Mouse (Mus musculus) forebrain, embryonic 14.5 days (tissue): ENCODE results near the gene BC049715. TPM values are rescaled to one million over a fixed set of nuclear protein-coding genes. Genes with fewer than 3 reads are reported as not detected.

Experiments
- ATAC-seq: fragments of 200-750 bp; cut with Nextera tagmentation; 2 replicates; pipeline ENCODE4 v1.8.0; 2017; ENCODE audit warnings: mild to moderate bottlenecking, moderate library complexity
- DNase-seq: peaks from one replicate; pipeline ENCODE4 v3.0.0-alpha.2; 2015; ENCODE audit warnings: low spot score
- H3K27ac ChIP-seq: fragments of 300-500 bp; sonication (generic); 2 replicates; pipeline ENCODE4 v1.5.1; 2014; ENCODE audit warnings: low read depth, mild to moderate bottlenecking, control low read depth, low read length, moderate library complexity
- H3K27me3 ChIP-seq: fragments of 300-500 bp; sonication (generic); replicated peaks from 2 replicates; pipeline ENCODE4 v1.6.1; 2014; ENCODE audit warnings: low read length, control low read depth, mixed read lengths; ENCODE audit not compliant: control insufficient read depth, insufficient read depth
- H3K36me3 ChIP-seq: fragments of 300-500 bp; sonication (generic); 2 replicates; pipeline ENCODE4 v1.6.1; 2014; ENCODE audit warnings: low read length, control low read depth; ENCODE audit not compliant: control insufficient read depth, insufficient read depth
- H3K4me1 ChIP-seq: fragments of 300-500 bp; sonication (generic); 2 replicates; pipeline ENCODE4 v1.6.1; 2014; ENCODE audit warnings: antibody characterized with exemption, low read length, control low read depth; ENCODE audit not compliant: control insufficient read depth, insufficient read depth
- H3K4me2 ChIP-seq: fragments of 300-500 bp; sonication (generic); 2 replicates; pipeline ENCODE4 v1.6.1; 2014; ENCODE audit warnings: mild to moderate bottlenecking, control low read depth, low read length
- H3K4me3 ChIP-seq: fragments of 300-500 bp; sonication (generic); 2 replicates; pipeline ENCODE4 v1.5.1; 2014; ENCODE audit warnings: low read depth, low read length, control low read depth
- H3K9ac ChIP-seq: fragments of 300-500 bp; sonication (generic); 2 replicates; pipeline ENCODE4 v1.6.1; 2014; ENCODE audit warnings: mild to moderate bottlenecking, low read length, control low read depth, moderate library complexity
- H3K9me3 ChIP-seq: fragments of 300-500 bp; sonication (generic); replicated peaks from 2 replicates; pipeline ENCODE4 v1.6.1; 2016; ENCODE audit warnings: low read length, control low read depth, mixed read lengths; ENCODE audit not compliant: control insufficient read depth
- WGBS: fragments of 180-500 bp; shearing (Covaris S2); extraction: QIAGEN DNeasy Blood & Tissue Kit; methylation state at CpG from one replicate; pipeline ENCODE4 v1.1.7; 2014; 5-methylcytosine and 5-hydroxymethylcytosine counted together
- polyA plus RNA-seq: library from polyadenylated mRNA; unstranded; fragments of >200 nt; fragmentation: Nextera tagmentation; extraction: Ambion mirVana; gene quantifications from 2 replicates; pipeline ENCODE4 v1.2.1, GENCODE M21; 2014

BC049715 gene
- polyA plus RNA-seq, result 0.86 and 1.2 TPM in 2 replicates

DNA sequence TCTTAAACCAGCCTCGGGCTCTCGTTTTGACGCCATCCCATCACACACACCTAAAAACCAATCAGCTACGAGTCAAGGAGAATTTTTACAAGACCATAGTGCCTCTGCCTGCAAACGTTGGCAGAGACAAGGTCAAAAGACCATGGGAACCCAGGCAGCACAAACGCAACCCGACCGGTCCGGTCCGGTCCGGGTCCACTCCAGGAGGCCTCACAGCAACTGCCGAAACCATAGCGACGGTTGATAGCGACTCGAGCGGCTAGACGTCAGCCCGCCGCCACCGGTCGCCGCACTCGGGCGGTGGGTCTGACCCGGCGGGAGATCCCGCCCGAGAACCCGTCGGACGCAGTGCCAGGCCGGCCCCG lies at the start of gene BC049715:
Gene BC049715, plus strand, starts transcription at position 111 of the 365 bp plus-strand sequence.
- Histone ChIP-seq H3K9me3 (no peaks in the 10 kb centered on the region), H3K4me1 (peaks cover 5% of the 10 kb centered on the region; the same call in 1 of the 2 replicates), H3K36me3 (peaks cover 23% of the 10 kb centered on the region), H3K9ac (peak within 1 kb of the TSS; percentile 96), H3K4me3 (peak within 1 kb of the TSS; percentile 100), H3K27me3 (no peaks in the 10 kb centered on the region), H3K4me2 (peak within 1 kb of the TSS; percentile 67), H3K27ac (peak within 1 kb of the TSS; percentile 80)
- 1% methylated on average over 34 of the region's 34 CpGs for WGBS
- ATAC-seq, result no peak
- no peak for DNase-seq

- Histone ChIP-seq H3K9ac (no peak within 1 kb of the TSS), H3K4me2 (no peak within 1 kb of the TSS), H3K27me3 (no peaks in the 10 kb centered on the region), H3K9me3 (no peaks in the 10 kb centered on the region), H3K27ac (no peak within 1 kb of the TSS), H3K36me3 (no peaks in the 10 kb centered on the region), H3K4me3 (no peak within 1 kb of the TSS), H3K4me1 (no peaks in the 10 kb centered on the region)
- no peak for ATAC-seq
- 84% methylated on average over 20 of the region's 20 CpGs for WGBS
- no peak for DNase-seq
Observed at GRCm38 (mm10) chr6:136781377-136781986, 45.9 kb upstream of the BC049715 start, which contains the start of gene Gucy2c. Gene Gucy2c, minus strand, starts transcription at chr6:136781765.

- ATAC-seq (no peak), DNase-seq (no peak)
- Histone ChIP-seq H3K4me3 (no peak overlapping the region), H3K27me3 (no peaks in the 10 kb centered on the region), H3K36me3 (no peaks in the 10 kb centered on the region), H3K9me3 (no peaks in the 10 kb centered on the region), H3K9ac (no peak overlapping the region), H3K27ac (no peak overlapping the region), H3K4me1 (no peaks in the 10 kb centered on the region), H3K4me2 (no peak overlapping the region)
- 89% methylated on average over 12 of the region's 12 CpGs for WGBS
Observed at GRCm38 (mm10) chr6:136782146-136782545, 45.3 kb upstream of the BC049715 start.

DNA sequence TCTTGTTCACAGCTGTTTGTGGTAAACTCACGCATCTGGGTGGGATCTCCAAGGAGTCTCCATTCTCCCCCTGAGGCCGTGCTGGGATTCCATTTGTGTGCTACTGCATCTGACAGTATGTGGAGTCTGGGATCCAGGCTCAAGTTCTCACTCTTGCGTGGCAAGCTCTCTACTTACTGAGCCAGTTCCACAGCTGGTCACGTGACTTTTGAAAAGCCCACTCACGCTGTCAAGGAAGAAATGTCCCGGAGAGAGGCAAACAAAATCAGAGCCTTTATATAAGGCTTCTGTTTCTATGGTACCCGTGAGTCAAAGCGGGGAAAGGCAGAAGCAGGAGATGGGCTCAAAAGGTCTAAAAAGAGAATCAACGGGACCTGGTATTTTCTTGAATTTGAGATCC lies 44.7 kb upstream of the BC049715 start:
- Histone ChIP-seq H3K36me3 (no peaks in the 10 kb centered on the region), H3K27me3 (no peaks in the 10 kb centered on the region), H3K4me2 (no peak overlapping the region), H3K4me1 (no peaks in the 10 kb centered on the region), H3K4me3 (no peak overlapping the region), H3K9ac (no peak overlapping the region), H3K9me3 (no peaks in the 10 kb centered on the region), H3K27ac (no peak overlapping the region)
- 82% methylated on average over 9 of the region's 9 CpGs for WGBS
- ATAC-seq (no peak), DNase-seq (no peak)

GRCm38 (mm10) chr6:136789391-136789971 lies 37.9 kb upstream of the BC049715 start:
- H3K4me1 ChIP-seq, result peaks cover 3% of the 10 kb centered on the region; the same call in 1 of the 2 replicates
- ATAC-seq, result no peak

DNA sequence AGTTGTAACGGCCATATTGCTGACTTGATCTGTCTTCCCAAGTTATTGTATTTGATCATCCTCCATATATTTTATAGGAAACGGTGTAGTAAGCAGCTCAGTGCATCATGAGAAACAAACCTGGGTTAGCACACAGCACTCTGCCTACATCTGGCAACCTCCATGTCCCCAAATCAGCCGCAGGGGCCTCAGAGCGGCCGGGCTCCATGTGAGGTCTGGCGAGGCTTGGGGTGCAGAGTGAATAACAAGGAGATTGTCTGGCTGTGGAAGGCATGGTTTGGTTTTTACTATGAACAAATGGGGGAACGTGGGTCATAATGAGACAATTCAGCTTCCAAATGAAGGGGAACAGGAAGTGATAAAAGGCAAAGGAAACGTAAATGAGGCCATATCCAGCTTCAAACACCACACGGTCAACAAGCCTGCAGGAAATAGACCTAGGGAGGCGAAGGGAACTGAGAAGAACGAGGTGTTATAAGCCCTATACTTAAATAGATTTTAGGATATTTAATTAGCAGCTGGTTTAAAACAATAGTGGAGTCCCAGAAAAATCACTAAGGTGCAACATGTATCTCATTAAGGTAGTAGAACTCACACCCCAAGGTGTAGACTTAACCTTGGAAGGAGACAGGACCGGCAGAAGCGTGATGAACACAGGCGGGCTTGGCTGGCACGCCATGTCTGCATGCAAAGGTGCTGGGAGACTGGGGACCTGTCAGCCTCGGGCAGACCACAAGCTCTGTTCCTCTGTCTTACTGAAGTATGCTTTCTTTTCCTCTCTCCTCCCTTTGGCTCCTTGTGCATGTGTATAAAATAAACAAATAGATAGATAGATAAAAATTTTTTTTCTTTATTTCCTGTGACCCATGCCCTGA lies 34.3 kb upstream of the BC049715 start:
- H3K4me2 ChIP-seq, result peak overlapping the region; percentile 66
- DNase-seq (no peak), ATAC-seq (no peak)
- H3K27me3 ChIP-seq, result no peaks in the 10 kb centered on the region
- peak overlapping the region; percentile 51; the same call in 1 of the 2 replicates for H3K9ac ChIP-seq
- 23% methylated on average over 16 of the region's 16 CpGs for WGBS
- H3K36me3 ChIP-seq, result no peaks in the 10 kb centered on the region
- no peaks in the 10 kb centered on the region for H3K9me3 ChIP-seq
- H3K4me3 ChIP-seq, result peak overlapping the region; percentile 32
- H3K4me1 ChIP-seq, result peaks cover 3% of the 10 kb centered on the region; the same call in 1 of the 2 replicates
- H3K27ac ChIP-seq, result no peak overlapping the region

More at GRCm38 (mm10) chr6:136789391-136789971, 37.9 kb upstream of the BC049715 start:
- WGBS, result 77% methylated on average over 5 of the region's 5 CpGs
- H3K4me3 ChIP-seq, result no peak overlapping the region
- no peaks in the 10 kb centered on the region for H3K9me3 ChIP-seq
- no peak overlapping the region for H3K4me2 ChIP-seq
- DNase-seq, result no peak
- no peak overlapping the region for H3K9ac ChIP-seq
- H3K36me3 ChIP-seq, result no peaks in the 10 kb centered on the region
- no peaks in the 10 kb centered on the region for H3K27me3 ChIP-seq
- no peak overlapping the region for H3K27ac ChIP-seq

DNA sequence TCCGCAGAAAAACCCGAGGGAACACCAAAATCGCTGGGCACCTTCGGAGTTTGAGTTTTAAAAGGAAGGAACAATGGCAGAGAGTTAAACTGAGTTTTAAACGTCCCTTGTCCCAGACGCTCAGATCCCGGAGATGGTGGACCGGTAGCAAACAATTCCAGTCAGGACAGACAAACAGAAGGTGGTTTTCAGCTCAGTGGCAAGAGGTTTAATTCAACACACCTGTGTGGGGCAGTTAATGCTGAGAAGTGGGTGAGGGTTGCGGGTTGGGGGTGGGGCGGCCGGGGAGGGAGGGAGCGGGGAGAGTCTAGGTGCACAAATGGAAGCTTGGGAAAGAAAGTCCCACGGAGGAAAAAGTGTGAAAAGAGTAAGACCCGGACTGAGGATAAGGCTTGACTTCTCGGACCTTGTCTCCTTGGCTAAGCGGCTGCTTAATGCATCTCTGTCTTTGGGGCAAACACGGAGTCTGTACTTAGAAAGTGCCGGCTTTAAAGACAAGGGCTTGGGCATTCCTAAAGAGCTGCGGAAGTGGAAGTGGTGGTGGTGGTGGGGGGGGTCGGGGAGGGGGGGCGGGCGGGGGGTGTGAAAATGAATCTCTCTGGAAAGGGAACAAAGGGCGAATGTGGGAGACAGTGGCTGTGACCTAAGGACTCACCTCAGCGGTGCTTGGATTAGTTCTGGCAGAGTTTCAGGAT lies 33.4 kb upstream of the BC049715 start:
- Histone ChIP-seq H3K36me3 (no peaks in the 10 kb centered on the region), H3K4me1 (peaks cover 3% of the 10 kb centered on the region; the same call in 1 of the 2 replicates), H3K4me2 (peak overlapping the region; percentile 66), H3K27ac (no peak overlapping the region), H3K27me3 (no peaks in the 10 kb centered on the region), H3K9ac (peak overlapping the region; percentile 51), H3K9me3 (no peaks in the 10 kb centered on the region), H3K4me3 (peak overlapping the region; percentile 32)
- WGBS, result 2% methylated on average over 24 of the region's 24 CpGs
- ATAC-seq, result peak; percentile 29; the same call in 1 of the 2 replicates
- peak; percentile 18 for DNase-seq

- Histone ChIP-seq H3K4me2 (no peak overlapping the region), H3K4me1 (peaks cover 3% of the 10 kb centered on the region; the same call in 1 of the 2 replicates), H3K4me3 (no peak overlapping the region), H3K9ac (no peak overlapping the region), H3K9me3 (no peaks in the 10 kb centered on the region), H3K27ac (no peak overlapping the region), H3K27me3 (no peaks in the 10 kb centered on the region), H3K36me3 (no peaks in the 10 kb centered on the region)
- DNase-seq (no peak), ATAC-seq (0 out of 2 replicates have a peak, but pooled peaks have one; percentile 12)
- 64% methylated on average over 1 of the region's 1 CpGs for WGBS
Observed at GRCm38 (mm10) chr6:136795110-136795509, 32.3 kb upstream of the BC049715 start.
